Mouse (Mus musculus): ENCODE results near the gene C2. TPM values are rescaled to one million over a fixed set of nuclear protein-coding genes. Genes with fewer than 3 reads are reported as not detected.
"Not testable (repeated sequence)": the region's sequence is repeated elsewhere in the genome, so short reads cannot be mapped to it uniquely, and the experiment has no call there.

Gene C2
- polyA plus RNA-seq, 1 experiment from 2014 or later = 0.24 TPM

- WGBS = 90% methylated on average over 9 of the region's 9 CpGs
These were observed 4.8 kb upstream of the C2 start for GRCm38 (mm10) chr17:34902895-34903294.

GRCm38 (mm10) chr17:34901948-34902347 is 3.9 kb upstream of the C2 start:
- H3K36me3 ChIP-seq = peaks cover 55% of the 10 kb centered on the region
- not testable (repeated sequence) for ATAC-seq (ENCODE audit: insufficient number of reproducible peaks, low FRiP score)
- WGBS = 89% methylated on average over 9 of the region's 10 CpGs

More at GRCm38 (mm10) chr17:34902895-34903294, 4.8 kb upstream of the C2 start:
- H3K4me2 ChIP-seq = no peak overlapping the region
- H3K4me3 ChIP-seq = no peak overlapping the region
- no peak for ATAC-seq (ENCODE audit: insufficient number of reproducible peaks, low FRiP score)
- peaks cover 65% of the 10 kb centered on the region for H3K36me3 ChIP-seq
- H3K27me3 ChIP-seq (replicated peaks) = no peaks in the 10 kb centered on the region
- H3K4me1 ChIP-seq (replicated peaks) = no peaks in the 10 kb centered on the region
- no peaks in the 10 kb centered on the region for H3K9me3 ChIP-seq (replicated peaks)
- H3K9ac ChIP-seq = no peak overlapping the region
- no peak overlapping the region for H3K27ac ChIP-seq (ENCODE audit: poor library complexity, severe bottlenecking)

GRCm38 (mm10) chr17:34900826-34901225 is 2.8 kb upstream of the C2 start:
- peaks cover 20% of the 10 kb centered on the region for H3K4me1 ChIP-seq (replicated peaks)
- H3K9ac ChIP-seq; H3K27ac ChIP-seq (ENCODE audit: poor library complexity, severe bottlenecking); H3K4me3 ChIP-seq; H3K9me3 ChIP-seq (replicated peaks); H3K4me2 ChIP-seq; ATAC-seq (ENCODE audit: insufficient number of reproducible peaks, low FRiP score); H3K27me3 ChIP-seq (replicated peaks): not testable (repeated sequence)
- peaks cover 51% of the 10 kb centered on the region for H3K36me3 ChIP-seq

More at GRCm38 (mm10) chr17:34901948-34902347, 3.9 kb upstream of the C2 start:
- not testable (repeated sequence) for H3K27me3 ChIP-seq (replicated peaks); H3K9me3 ChIP-seq (replicated peaks); H3K4me2 ChIP-seq; H3K9ac ChIP-seq; H3K4me1 ChIP-seq (replicated peaks); H3K4me3 ChIP-seq; H3K27ac ChIP-seq (ENCODE audit: poor library complexity, severe bottlenecking)

- H3K9me3 ChIP-seq (replicated peaks) = no peaks in the 10 kb centered on the region
- H3K4me2 ChIP-seq = peak overlapping the region; percentile 92
- ATAC-seq (ENCODE audit: insufficient number of reproducible peaks, low FRiP score) = no peak
- H3K27me3 ChIP-seq (replicated peaks) = no peaks in the 10 kb centered on the region
- peak overlapping the region; percentile 97 for H3K9ac ChIP-seq
- peaks cover 44% of the 10 kb centered on the region for H3K36me3 ChIP-seq
- no peak overlapping the region for H3K27ac ChIP-seq (ENCODE audit: poor library complexity, severe bottlenecking)
- peak overlapping the region; percentile 90 for H3K4me3 ChIP-seq
- H3K4me1 ChIP-seq (replicated peaks) = peaks cover 30% of the 10 kb centered on the region
- WGBS = 9% methylated on average over 5 of the region's 5 CpGs
These were observed 1.8 kb upstream of the C2 start for GRCm38 (mm10) chr17:34899890-34900243.

- WGBS = under 1% methylated on average over 37 of the region's 45 CpGs
- Histone ChIP-seq H3K4me3 (peak overlapping the region; percentile 90), H3K9ac (peak overlapping the region; percentile 97), H3K4me2 (peak overlapping the region; percentile 92), H3K9me3 (replicated peaks) (no peaks in the 10 kb centered on the region), H3K27me3 (replicated peaks) (no peaks in the 10 kb centered on the region), H3K27ac (ENCODE audit: poor library complexity, severe bottlenecking) (peak overlapping the region; percentile 90), H3K36me3 (peaks cover 38% of the 10 kb centered on the region), H3K4me1 (replicated peaks) (peaks cover 30% of the 10 kb centered on the region)
- 0 out of 2 replicates have a peak, but pooled peaks have one; percentile 0 for ATAC-seq (ENCODE audit: insufficient number of reproducible peaks, low FRiP score)
These were observed 1.2 kb upstream of the C2 start for GRCm38 (mm10) chr17:34899053-34899889.

GRCm38 (mm10) chr17:34898706-34899052 is 614 bp upstream of the C2 start:
- Histone ChIP-seq H3K36me3 (peaks cover 32% of the 10 kb centered on the region), H3K4me3 (peak overlapping the region; percentile 90), H3K9me3 (replicated peaks) (no peaks in the 10 kb centered on the region), H3K9ac (peak overlapping the region; percentile 97), H3K27ac (ENCODE audit: poor library complexity, severe bottlenecking) (peak overlapping the region; percentile 90), H3K4me2 (peak overlapping the region; percentile 92), H3K4me1 (replicated peaks) (peaks cover 32% of the 10 kb centered on the region), H3K27me3 (replicated peaks) (no peaks in the 10 kb centered on the region)
- ATAC-seq (ENCODE audit: insufficient number of reproducible peaks, low FRiP score) = 0 out of 2 replicates have a peak, but pooled peaks have one; percentile 13
- WGBS = 0% methylated on average over 3 of the region's 47 CpGs

- H3K9me3 ChIP-seq (replicated peaks) = no peaks in the 10 kb centered on the region
- H3K9ac ChIP-seq = peak overlapping the region; percentile 97
- no peaks in the 10 kb centered on the region for H3K27me3 ChIP-seq (replicated peaks)
- peak overlapping the region; percentile 90 for H3K27ac ChIP-seq (ENCODE audit: poor library complexity, severe bottlenecking)
- H3K36me3 ChIP-seq = peaks cover 21% of the 10 kb centered on the region
- peak overlapping the region; percentile 92 for H3K4me2 ChIP-seq
- WGBS = 10% methylated on average over 10 of the region's 10 CpGs
- H3K4me1 ChIP-seq (replicated peaks) = peaks cover 36% of the 10 kb centered on the region
- no peak for ATAC-seq (ENCODE audit: insufficient number of reproducible peaks, low FRiP score)
- peak overlapping the region; percentile 90 for H3K4me3 ChIP-seq
These were observed 499 bp downstream of the C2 start for GRCm38 (mm10) chr17:34897373-34898159.

GRCm38 (mm10) chr17:34896366-34896765 is 1.7 kb downstream of the C2 start:
- no peaks in the 10 kb centered on the region for H3K27me3 ChIP-seq (replicated peaks)
- no peaks in the 10 kb centered on the region for H3K9me3 ChIP-seq (replicated peaks)
- H3K4me2 ChIP-seq = peak overlapping the region; percentile 92; the same call in 1 of the 2 replicates
- peaks cover 36% of the 10 kb centered on the region for H3K4me1 ChIP-seq (replicated peaks)
- 86% methylated on average over 17 of the region's 17 CpGs for WGBS
- H3K4me3 ChIP-seq = peak overlapping the region; percentile 16; the same call in 1 of the 2 replicates
- no peak overlapping the region for H3K9ac ChIP-seq
- H3K27ac ChIP-seq (ENCODE audit: poor library complexity, severe bottlenecking) = no peak overlapping the region
- no peak for ATAC-seq (ENCODE audit: insufficient number of reproducible peaks, low FRiP score)
- H3K36me3 ChIP-seq = peaks cover 14% of the 10 kb centered on the region

- peaks cover 36% of the 10 kb centered on the region for H3K4me1 ChIP-seq (replicated peaks)
- no peak overlapping the region for H3K27ac ChIP-seq (ENCODE audit: poor library complexity, severe bottlenecking)
- H3K4me2 ChIP-seq = peak overlapping the region; percentile 83
- ATAC-seq (ENCODE audit: insufficient number of reproducible peaks, low FRiP score) = no peak
- H3K4me3 ChIP-seq = peak overlapping the region; percentile 93
- H3K9me3 ChIP-seq (replicated peaks) = no peaks in the 10 kb centered on the region
- no peaks in the 10 kb centered on the region for H3K27me3 ChIP-seq (replicated peaks)
- H3K9ac ChIP-seq = peak overlapping the region; percentile 99; the same call in 1 of the 2 replicates
- peaks cover 10% of the 10 kb centered on the region for H3K36me3 ChIP-seq
- 89% methylated on average over 15 of the region's 15 CpGs for WGBS
These were observed 2.3 kb downstream of the C2 start for GRCm38 (mm10) chr17:34895724-34896123.

- no peaks in the 10 kb centered on the region for H3K27me3 ChIP-seq (replicated peaks)
- peaks cover 36% of the 10 kb centered on the region for H3K4me1 ChIP-seq (replicated peaks)
- WGBS = 8% methylated on average over 49 of the region's 51 CpGs
- peak overlapping the region; percentile 93 for H3K4me3 ChIP-seq
- H3K36me3 ChIP-seq = peaks cover 10% of the 10 kb centered on the region
- peak overlapping the region; percentile 85 for H3K27ac ChIP-seq (ENCODE audit: poor library complexity, severe bottlenecking)
- ATAC-seq (ENCODE audit: insufficient number of reproducible peaks, low FRiP score) = peak; percentile 6
- peak overlapping the region; percentile 83 for H3K4me2 ChIP-seq
- H3K9ac ChIP-seq = peak overlapping the region; percentile 99
- no peaks in the 10 kb centered on the region for H3K9me3 ChIP-seq (replicated peaks)
These were observed 3.1 kb downstream of the C2 start for GRCm38 (mm10) chr17:34894801-34895530.
